ENCODE assay signal across 22 mouse cellular contexts in the genomic region with DNA sequence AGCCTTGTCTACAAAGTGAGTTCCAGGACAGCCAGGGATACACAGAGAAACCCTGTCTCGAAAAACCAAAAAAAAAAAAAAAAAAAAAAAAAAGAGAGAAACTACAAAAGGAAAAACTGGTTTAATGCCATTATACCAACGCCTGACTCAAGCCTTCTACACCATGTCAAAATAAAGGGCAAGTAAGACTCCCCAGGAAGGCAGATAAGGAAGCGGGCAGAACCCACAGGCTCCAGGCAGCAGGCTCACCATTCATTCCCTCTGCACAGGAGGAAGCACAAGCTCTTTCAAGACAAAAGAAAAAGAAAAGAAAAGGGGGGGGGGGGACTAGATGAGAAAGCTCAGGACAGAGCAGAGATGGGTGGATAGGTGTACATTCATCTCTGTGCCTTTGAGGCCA. TPM values are rescaled to one million over a fixed set of nuclear protein-coding genes. Genes with fewer than 3 reads are reported as not detected.
A peak's percentile ranks its signal among the peaks of the same experiment; 100 is the strongest.
DNase-seq lines count a peak whose midpoint lies in the region; ATAC-seq lines count a peak whose summit lies in the region.
"Had no signal": no experiment of that assay in that cellular context is flagged by ENCODE, and none has a peak within 500 bp of the region (broad histone marks: within the 10 kb centered on the region; RNA-seq: fewer than 3 reads in every experiment).

No protein-coding gene starts in this region.

- H3K4me2 ChIP-seq in liver, embryonic 16.5 days (ENCODE audit: low read depth, low read length) = no peak overlapping the region
- no peak overlapping the region for H3K4me2 ChIP-seq in forebrain, embryonic 16.5 days (ENCODE audit: low read length)
- no peak overlapping the region for H3K4me2 ChIP-seq in forebrain, embryonic 13.5 days
- H3K4me2 ChIP-seq: embryonic facial prominence, embryonic 13.5 days; heart, embryonic 13.5 days; hindbrain, embryonic 15.5 days; intestine, embryonic 15.5 days; lung, embryonic 15.5 days; midbrain, embryonic 15.5 days had no signal

- 17% methylated on average over 3 of the region's 3 CpGs for WGBS in liver, embryonic 16.5 days (ENCODE audit: insufficient replicate concordance)
- WGBS in forebrain, embryonic 16.5 days = 52% methylated on average over 3 of the region's 3 CpGs
- 46% methylated on average over 3 of the region's 3 CpGs for WGBS in forebrain, embryonic 13.5 days

- H3K9ac ChIP-seq in liver, embryonic 16.5 days (ENCODE audit: low read depth, low read length) = no peak overlapping the region
- H3K9ac ChIP-seq in forebrain, embryonic 16.5 days (replicated peaks; ENCODE audit: low read depth, low read length) = no peak overlapping the region
- no peak overlapping the region for H3K9ac ChIP-seq in forebrain, embryonic 13.5 days
- H3K9ac ChIP-seq: embryonic facial prominence, embryonic 13.5 days; heart, embryonic 13.5 days; hindbrain, embryonic 15.5 days; intestine, embryonic 15.5 days; lung, embryonic 15.5 days; midbrain, embryonic 15.5 days had no signal

- no peak for ATAC-seq in liver, embryonic 16.5 days (ENCODE audit: low read depth)
- no peak for ATAC-seq in forebrain, embryonic 16.5 days
- ATAC-seq in forebrain, embryonic 13.5 days = no peak
- ATAC-seq: intestine, embryonic 15.5 days; midbrain, embryonic 15.5 days had no signal

- H3K9me3 ChIP-seq in liver, embryonic 16.5 days (replicated peaks; ENCODE audit: control insufficient read depth, low read length) = no peaks in the 10 kb centered on the region
- H3K9me3 ChIP-seq in forebrain, embryonic 16.5 days (ENCODE audit: control insufficient read depth, low read length) = no peaks in the 10 kb centered on the region
- H3K9me3 ChIP-seq in forebrain, embryonic 13.5 days (replicated peaks) = no peaks in the 10 kb centered on the region
- H3K9me3 ChIP-seq: embryonic facial prominence, embryonic 13.5 days; heart, embryonic 13.5 days; hindbrain, embryonic 15.5 days; intestine, embryonic 15.5 days; lung, embryonic 15.5 days; midbrain, embryonic 15.5 days had no signal

- DNase-seq in R1 (ENCODE audit: low read depth, low spot score) = peak; percentile 60
- DNase-seq in liver = peak; percentile 44
- no peak for DNase-seq in adrenal gland, postnatal 36 days
- DNase-seq in cerebellum, adult 11 months = no peak
- DNase-seq: cerebellum, adult 9-10 months; gastrocnemius, adult 2 months; heart, adult 11 months; kidney, adult 9 months; lung, postnatal 4 days had no signal

- peaks cover 6% of the 10 kb centered on the region for H3K36me3 ChIP-seq in liver, embryonic 16.5 days (ENCODE audit: control insufficient read depth, insufficient read depth)
- H3K36me3 ChIP-seq in forebrain, embryonic 16.5 days (ENCODE audit: control insufficient read depth, insufficient read depth) = no peaks in the 10 kb centered on the region
- peaks cover 31% of the 10 kb centered on the region for H3K36me3 ChIP-seq in forebrain, embryonic 13.5 days (ENCODE audit: poor library complexity, severe bottlenecking)
- H3K36me3 ChIP-seq: midbrain, embryonic 15.5 days had no signal

- peaks cover 44% of the 10 kb centered on the region for H3K4me1 ChIP-seq in liver, embryonic 16.5 days (ENCODE audit: control insufficient read depth, low read depth, low read length)
- no peaks in the 10 kb centered on the region for H3K4me1 ChIP-seq in forebrain, embryonic 16.5 days (replicated peaks; ENCODE audit: control insufficient read depth, insufficient read depth, low read length)
- no peaks in the 10 kb centered on the region for H3K4me1 ChIP-seq in forebrain, embryonic 13.5 days
- H3K4me1 ChIP-seq: embryonic facial prominence, embryonic 13.5 days; hindbrain, embryonic 15.5 days; intestine, embryonic 15.5 days; lung, embryonic 15.5 days; midbrain, embryonic 15.5 days had no signal

- no peak overlapping the region for H3K4me3 ChIP-seq in liver, embryonic 16.5 days (ENCODE audit: low read depth, low read length)
- no peak overlapping the region for H3K4me3 ChIP-seq in forebrain, embryonic 16.5 days (replicated peaks; ENCODE audit: low read length)
- no peak overlapping the region for H3K4me3 ChIP-seq in forebrain, embryonic 13.5 days
- H3K4me3 ChIP-seq: embryonic facial prominence, embryonic 13.5 days; gastrocnemius, adult 2 months; heart, embryonic 13.5 days; hindbrain, embryonic 15.5 days; intestine, embryonic 15.5 days; lung, embryonic 15.5 days; midbrain, embryonic 15.5 days; myocyte had no signal

- 0 out of 2 replicates have a peak overlapping the region, but pooled peaks have one; percentile 9 for H3K27ac ChIP-seq in liver, embryonic 16.5 days (ENCODE audit: low read length)
- H3K27ac ChIP-seq in forebrain, embryonic 16.5 days (ENCODE audit: low read length) = no peak overlapping the region
- H3K27ac ChIP-seq in forebrain, embryonic 13.5 days = no peak overlapping the region
- H3K27ac ChIP-seq: embryonic facial prominence, embryonic 13.5 days; gastrocnemius, adult 2 months; heart, embryonic 13.5 days; hindbrain, embryonic 15.5 days; intestine, embryonic 15.5 days; lung, embryonic 15.5 days; midbrain, embryonic 15.5 days had no signal

- no peaks in the 10 kb centered on the region for H3K27me3 ChIP-seq in liver, embryonic 16.5 days (ENCODE audit: control insufficient read depth, insufficient read depth, low read depth, low read length)
- H3K27me3 ChIP-seq in forebrain, embryonic 16.5 days (replicated peaks; ENCODE audit: control insufficient read depth, insufficient read depth, low read length) = no peaks in the 10 kb centered on the region
- no peaks in the 10 kb centered on the region for H3K27me3 ChIP-seq in forebrain, embryonic 13.5 days
- H3K27me3 ChIP-seq: embryonic facial prominence, embryonic 13.5 days; heart, embryonic 13.5 days; hindbrain, embryonic 15.5 days; intestine, embryonic 15.5 days; lung, embryonic 15.5 days; midbrain, embryonic 15.5 days had no signal

RNA-seq across cellular contexts. Expression of a gene that starts 40.7 kb away (rescaled TPM):
- polyA plus RNA-seq in liver, embryonic 16.5 days (2015; fragmentation: Nextera tagmentation; extraction: Ambion mirVana) = 14.3 and 16.8 TPM in 2 replicates
- total RNA-seq in adrenal gland, postnatal 36 days (2021) = 100 to 1,000 TPM; 160 to 185 TPM
- polyA plus RNA-seq in forebrain, embryonic 16.5 days (2015; fragmentation: Nextera tagmentation; extraction: Ambion mirVana) = 11.9 and 12.4 TPM in 2 replicates
- polyA plus RNA-seq in forebrain, embryonic 13.5 days (2015; fragmentation: Nextera tagmentation; extraction: Ambion mirVana) = 9.1 and 11.3 TPM in 2 replicates

RNA-seq across cellular contexts. Expression of a gene that starts 51.0 kb away (rescaled TPM):
- 0.12 TPM in 1 of 2 replicates, not detected in the other for polyA plus RNA-seq in liver, embryonic 16.5 days (2015; fragmentation: Nextera tagmentation; extraction: Ambion mirVana)
- under 1 TPM in 1 of 2 experiments, not detected in 1; 0.16 TPM for total RNA-seq in adrenal gland, postnatal 36 days (2021)
- polyA plus RNA-seq in forebrain, embryonic 16.5 days (2015; fragmentation: Nextera tagmentation; extraction: Ambion mirVana) = 0.27 and 0.70 TPM in 2 replicates
- 0.38 and 0.75 TPM in 2 replicates for polyA plus RNA-seq in forebrain, embryonic 13.5 days (2015; fragmentation: Nextera tagmentation; extraction: Ambion mirVana)
- total RNA-seq: ES-E14; gastrocnemius, adult 2 months; heart, postnatal 25 days; neutrophil, adult 5-6 weeks had no signal
- polyA plus RNA-seq: embryonic facial prominence, embryonic 13.5 days had no signal

RNA-seq across cellular contexts. Expression of a gene that starts 58.2 kb away (rescaled TPM):
- 105 and 114 TPM in 2 replicates for polyA plus RNA-seq in liver, embryonic 16.5 days (2015; fragmentation: Nextera tagmentation; extraction: Ambion mirVana)
- 10 to 100 TPM; 84.2 to 85.8 TPM for total RNA-seq in adrenal gland, postnatal 36 days (2021)
- 255 and 264 TPM in 2 replicates for polyA plus RNA-seq in forebrain, embryonic 16.5 days (2015; fragmentation: Nextera tagmentation; extraction: Ambion mirVana)
- 381 and 396 TPM in 2 replicates for polyA plus RNA-seq in forebrain, embryonic 13.5 days (2015; fragmentation: Nextera tagmentation; extraction: Ambion mirVana)

Comparison
In these comparisons a context has a peak if more than half of its experiments do, and no peak if none do; other contexts are left out.
1. DNase-seq: peak in R1 (single experiment) and liver (single experiment); none in adrenal gland, postnatal 36 days (0 of 2) and cerebellum, adult 11 months (single experiment).